Mouse (Mus musculus): Measurements from ENCODE around the gene Rgs19.

- TF ChIP-seq POLR2A (IDR thresholded peaks at IDR 0.05; ENCODE audit: control insufficient read depth, low read depth, low read length) (no peak), CTCF (IDR thresholded peaks at IDR 0.05; ENCODE audit: control insufficient read depth, insufficient read depth, insufficient replicate concordance, low read depth, low read length) (no peak)
Measured at GRCm38 (mm10) chr2:181671326-181671725, 22.5 kb downstream of the Rgs19 start, which contains the start of gene Sox18.

Data from testis, adult 2 months (tissue).